Mouse (Mus musculus): ENCODE data around the gene Nup188. TPM values are rescaled to one million over a fixed set of nuclear protein-coding genes. Genes with fewer than 3 reads are reported as not detected.
A peak's percentile ranks its signal among the peaks of the same experiment; 100 is the strongest.

Gene Nup188
- total RNA-seq, 2 experiments from 2014 or later, result 21.7 to 34.3 TPM

GRCm38 (mm10) chr2:30345971-30346676 lies 59.9 kb downstream of the Nup188 start:
- no peak for ATAC-seq (replicated peaks; ENCODE audit: poor library complexity)

- ATAC-seq (replicated peaks; ENCODE audit: poor library complexity), result no peak
Measured at GRCm38 (mm10) chr2:30349196-30349595, 63.0 kb downstream of the Nup188 start.

- ATAC-seq (replicated peaks; ENCODE audit: poor library complexity), result peak; percentile 60
Measured at GRCm38 (mm10) chr2:30351149-30351548, 65.0 kb downstream of the Nup188 start.

- no peak for ATAC-seq (replicated peaks; ENCODE audit: poor library complexity)
Measured at GRCm38 (mm10) chr2:30355861-30356260, 69.7 kb downstream of the Nup188 start.

- no peak for ATAC-seq (replicated peaks; ENCODE audit: poor library complexity)
Measured at GRCm38 (mm10) chr2:30356266-30356665, 70.1 kb downstream of the Nup188 start.

GRCm38 (mm10) chr2:30356906-30357305 lies 70.7 kb downstream of the Nup188 start:
- no peak for ATAC-seq (replicated peaks; ENCODE audit: poor library complexity)

- 0 out of 2 replicates have a peak, but pooled peaks have one; percentile 4 for ATAC-seq (replicated peaks; ENCODE audit: poor library complexity)
Measured at GRCm38 (mm10) chr2:30357552-30358510, 71.6 kb downstream of the Nup188 start.

GRCm38 (mm10) chr2:30358533-30359531 lies 72.6 kb downstream of the Nup188 start, which contains the start of gene Sh3glb2:
Gene Sh3glb2, minus strand, starts transcription at chr2:30359337.
- peak; percentile 56 for ATAC-seq (replicated peaks; ENCODE audit: poor library complexity)

- no peak for ATAC-seq (replicated peaks; ENCODE audit: poor library complexity)
Measured at GRCm38 (mm10) chr2:30360626-30361025, 74.4 kb downstream of the Nup188 start.

GRCm38 (mm10) chr2:30362865-30363264 lies 76.7 kb downstream of the Nup188 start:
- no peak for ATAC-seq (replicated peaks; ENCODE audit: poor library complexity)

- peak; percentile 96 for ATAC-seq (replicated peaks; ENCODE audit: poor library complexity)
Measured at GRCm38 (mm10) chr2:30363773-30364650, 77.8 kb downstream of the Nup188 start, which contains the start of gene Miga2. Gene Miga2, plus strand, starts transcription at chr2:30364233.

GRCm38 (mm10) chr2:30365281-30366069 lies 79.3 kb downstream of the Nup188 start:
- no peak for ATAC-seq (replicated peaks; ENCODE audit: poor library complexity)

- ATAC-seq (replicated peaks; ENCODE audit: poor library complexity), result no peak
Measured at GRCm38 (mm10) chr2:30366203-30366602, 80.0 kb downstream of the Nup188 start.

- ATAC-seq (replicated peaks; ENCODE audit: poor library complexity), result no peak
Measured at GRCm38 (mm10) chr2:30371544-30371943, 85.3 kb downstream of the Nup188 start.

GRCm38 (mm10) chr2:30372726-30373125 lies 86.5 kb downstream of the Nup188 start:
- ATAC-seq (replicated peaks; ENCODE audit: poor library complexity), result no peak

- ATAC-seq (replicated peaks; ENCODE audit: poor library complexity), result no peak
Measured at GRCm38 (mm10) chr2:30375893-30376292, 89.7 kb downstream of the Nup188 start.

GRCm38 (mm10) chr2:30377721-30378120 lies 91.5 kb downstream of the Nup188 start:
- no peak for ATAC-seq (replicated peaks; ENCODE audit: poor library complexity)

GRCm38 (mm10) chr2:30379307-30379706 lies 93.1 kb downstream of the Nup188 start:
- no peak for ATAC-seq (replicated peaks; ENCODE audit: poor library complexity)

Measured in megakaryocyte progenitor cell, adult 5-6 weeks (primary cell).